Mouse (Mus musculus): ENCODE measurements around the gene Naa38. TPM values are rescaled to one million over a fixed set of nuclear protein-coding genes. Genes with fewer than 3 reads are reported as not detected.
"Not testable (repeated sequence)": the region's sequence is repeated elsewhere in the genome, so short reads cannot be mapped to it uniquely, and the experiment has no call there.

The Naa38 gene
- 10 to 100 TPM; 58.8 to 67.0 TPM for total RNA-seq (2021)
- long read RNA-seq, experiment 1, transcript Naa38-204 (3 exons, 671 nt), result major isoform, 50 of 73 reads
- long read RNA-seq, experiment 1, transcript Naa38-202 (2 exons, 404 nt), result minor isoform, 22 of 73 reads
- long read RNA-seq, experiment 1, partial matches to known transcripts, result 0 of 73 reads
- long read RNA-seq, experiment 1, other reads (novel, unspliced or antisense), result 1 of 73 reads
- long read RNA-seq, experiment 2, transcript Naa38-202 (2 exons, 404 nt), result minor isoform, 21 of 95 reads
- long read RNA-seq, experiment 2, transcript Naa38-204 (3 exons, 671 nt), result major isoform, 72 of 95 reads
- long read RNA-seq, experiment 2, partial matches to known transcripts, result 0 of 95 reads
- long read RNA-seq, experiment 2, other reads (novel, unspliced or antisense), result 2 of 95 reads

DNA sequence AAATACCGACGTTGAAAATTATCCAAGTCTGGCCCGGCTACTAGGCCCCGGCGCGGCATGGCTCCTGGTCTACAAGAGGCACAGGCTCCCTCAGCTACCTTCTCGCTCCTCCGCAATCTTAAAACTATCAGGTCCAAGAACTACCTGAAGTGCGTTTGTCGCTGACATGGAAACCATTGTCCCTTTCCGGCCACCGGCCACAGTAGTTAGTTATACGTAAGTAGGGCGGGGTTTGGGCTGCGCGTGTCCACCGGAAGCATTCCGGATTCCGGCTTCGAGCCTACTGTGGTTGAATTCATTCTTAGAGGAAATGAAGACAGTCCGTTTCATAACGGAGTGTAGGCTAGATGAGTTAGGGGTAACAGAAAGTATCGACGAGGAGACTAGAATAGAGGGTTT, at the start of gene Naa38, which contains the start of gene Cyb5d1:
TSS of gene Naa38 (plus strand) at position 253 of the 399 bp plus-strand sequence.
TSS of gene Cyb5d1 (minus strand) at position 397 of the 399 bp plus-strand sequence.
- intact Hi-C loops (cut with DNase I), result not testable (repeated sequence)
- peak; percentile 78 to 84 for DNase-seq

DNA sequence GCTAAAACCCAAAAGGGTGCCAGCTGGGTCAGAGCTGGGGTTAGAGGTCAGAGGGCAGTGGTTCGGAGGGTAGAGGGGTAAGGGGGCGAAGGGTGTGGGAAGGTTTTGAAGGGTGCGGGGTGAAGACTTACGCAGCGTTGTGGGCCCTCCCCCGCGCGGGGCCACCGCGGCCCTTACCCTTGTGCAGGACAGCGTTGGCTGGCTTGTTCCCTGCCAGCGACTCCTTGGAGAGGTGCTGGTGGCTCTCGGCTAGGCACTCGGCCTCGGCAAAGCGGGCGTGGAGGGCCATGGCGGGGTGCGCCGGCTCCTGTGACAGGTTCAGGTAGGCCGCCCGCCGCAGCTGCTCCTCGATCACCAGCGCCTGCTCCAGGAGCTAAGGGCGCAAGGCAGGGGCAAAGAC, 48.8 kb upstream of the Naa38 start:
- no peak for DNase-seq
- intact Hi-C loops (cut with DNase I), result no loop called here

- intact Hi-C loops (cut with DNase I), result no loop called here
- no peak for DNase-seq
Measured at GRCm38 (mm10) chr11:69356544-69356943, 38.7 kb upstream of the Naa38 start.

- DNase-seq, result peak in 1 of 2 experiments; percentile 16
- intact Hi-C loops (cut with DNase I), result loop anchor here (1.0 kb wide), 1 partner anchor 30 kb away; no protein-coding TSS in a partner anchor
Measured at GRCm38 (mm10) chr11:69357690-69358089, 37.6 kb upstream of the Naa38 start.

DNA sequence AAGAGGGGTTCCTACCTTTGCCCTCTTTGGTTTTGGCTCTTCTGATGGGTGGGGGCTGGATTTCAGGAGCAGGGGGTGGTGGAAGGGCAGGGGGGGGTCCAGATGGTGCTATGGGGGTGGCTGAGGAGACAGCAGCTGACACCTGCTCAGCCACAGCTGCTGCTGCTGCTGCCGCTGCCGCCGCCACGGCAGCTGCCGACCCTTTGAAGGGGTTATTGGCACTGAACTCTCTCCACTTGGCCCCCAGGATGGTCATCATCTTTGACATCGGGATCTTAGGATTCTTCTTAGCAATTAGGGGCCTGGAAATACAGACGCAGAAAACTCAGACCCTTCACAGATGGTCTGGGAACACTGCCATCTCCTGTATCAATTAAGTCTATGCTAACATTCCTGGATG, 33.3 kb upstream of the Naa38 start:
- intact Hi-C loops (cut with DNase I), result no loop called here
- no peak for DNase-seq

GRCm38 (mm10) chr11:69362479-69362878, 32.8 kb upstream of the Naa38 start:
- DNase-seq, result no peak
- intact Hi-C loops (cut with DNase I), result no loop called here

DNA sequence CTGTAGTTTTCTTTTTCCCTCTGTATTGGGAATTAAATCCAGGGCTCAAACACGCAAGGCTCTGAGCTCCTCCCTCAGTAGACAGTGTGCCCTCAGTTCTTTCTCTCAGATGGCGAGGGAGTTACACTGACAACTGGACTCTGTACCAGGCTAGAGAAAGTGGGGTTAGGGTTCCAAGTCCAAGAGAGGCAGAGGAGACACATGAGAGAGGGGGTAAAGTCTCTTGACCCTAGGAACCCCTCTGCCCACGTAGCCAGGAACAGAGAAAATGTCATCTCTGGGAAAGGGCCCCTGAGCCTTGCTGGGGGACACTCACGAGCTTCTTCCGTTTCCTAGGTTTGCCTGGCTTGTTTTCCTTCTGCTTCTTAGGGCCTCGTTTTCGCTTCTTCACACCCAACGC, 30.9 kb upstream of the Naa38 start:
- intact Hi-C loops (cut with DNase I), result no loop called here
- no peak for DNase-seq

DNA sequence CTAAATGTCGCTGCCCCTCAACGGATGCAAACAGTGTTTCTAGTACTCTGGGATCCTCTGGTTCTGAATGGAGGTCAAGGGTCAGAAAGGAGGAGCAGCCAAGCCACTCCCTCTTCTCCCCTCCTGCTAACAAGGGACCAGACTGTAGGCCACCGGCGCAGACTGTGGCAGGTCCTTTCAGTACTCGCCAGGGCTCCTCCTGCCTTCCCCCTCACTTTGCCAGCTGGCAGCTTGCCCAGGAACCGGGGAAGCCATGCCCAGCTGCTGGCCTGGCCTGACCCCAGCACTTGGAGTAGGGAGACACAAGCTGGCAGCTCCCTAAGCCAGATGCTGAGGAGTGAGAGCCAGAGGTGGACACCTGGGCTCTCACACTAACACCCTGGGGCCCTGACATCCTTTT, 30.4 kb upstream of the Naa38 start:
- intact Hi-C loops (cut with DNase I), result loop anchor here (5.0 kb wide), 1 partner anchor 43 kb away; the partner anchor contains the start of genes Cntrob and Trappc1
- peak; percentile 95 for DNase-seq

DNA sequence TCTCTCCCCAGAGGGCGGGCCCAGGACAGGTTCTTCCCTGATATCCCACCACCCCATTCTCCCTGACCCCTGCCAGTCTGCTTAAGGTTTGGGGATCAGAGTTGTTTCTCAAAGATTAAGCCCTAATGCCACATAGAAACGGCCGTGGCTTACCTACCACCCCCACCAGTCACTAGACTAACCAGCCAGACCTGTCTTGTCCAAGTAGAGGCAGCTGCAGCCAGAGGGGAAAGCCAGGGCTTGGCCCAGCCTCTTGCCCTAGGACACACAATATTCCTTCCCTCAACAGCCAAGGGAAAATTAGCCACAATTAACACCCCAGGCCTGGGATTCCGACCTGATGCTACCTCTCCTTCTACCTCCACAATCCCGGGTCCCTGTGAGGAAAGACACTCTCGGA, 29.6 kb upstream of the Naa38 start:
- intact Hi-C loops (cut with DNase I), result loop anchor here (5.0 kb wide), 1 partner anchor 43 kb away; the partner anchor contains the start of genes Cntrob and Trappc1
- DNase-seq, result no peak

DNA sequence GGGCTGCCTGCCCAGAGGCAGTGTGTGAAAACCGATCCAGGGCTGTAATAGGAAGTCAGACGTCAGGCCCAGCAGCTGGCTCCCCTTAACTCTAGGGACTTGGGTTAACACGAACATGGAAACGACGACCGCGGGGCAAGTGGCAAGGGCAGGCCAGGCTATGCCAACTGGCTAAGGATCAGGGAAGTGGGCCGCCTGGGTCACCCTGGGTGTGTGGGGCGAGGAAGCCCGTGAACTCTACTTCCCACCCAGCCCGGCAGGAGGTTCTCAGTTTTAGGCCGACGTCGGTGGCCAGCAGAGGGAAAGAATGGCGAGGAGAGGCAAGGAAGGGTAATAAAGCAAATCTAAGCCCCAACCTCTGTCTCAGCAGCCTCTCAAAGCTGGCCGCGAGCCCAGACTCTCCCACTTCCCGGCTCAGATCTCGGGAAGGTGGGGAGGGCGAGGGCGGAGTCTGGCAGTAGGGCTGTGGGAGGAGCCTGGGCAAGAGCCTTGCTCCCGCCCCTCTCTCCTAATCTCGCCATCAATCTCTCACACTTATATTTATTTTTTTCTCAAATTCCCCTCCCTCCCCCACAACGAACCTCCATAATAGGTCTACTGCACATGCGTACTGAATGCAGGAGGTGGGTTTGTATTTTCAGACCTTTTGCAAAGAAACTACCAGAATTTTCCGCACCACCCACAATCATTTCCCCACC, 29.0 kb upstream of the Naa38 start:
- intact Hi-C loops (cut with DNase I), result loop anchor here (5.0 kb wide), 1 partner anchor 44 kb away; the partner anchor contains the start of genes Cntrob and Trappc1
- peak; percentile 90 to 94 for DNase-seq

DNA sequence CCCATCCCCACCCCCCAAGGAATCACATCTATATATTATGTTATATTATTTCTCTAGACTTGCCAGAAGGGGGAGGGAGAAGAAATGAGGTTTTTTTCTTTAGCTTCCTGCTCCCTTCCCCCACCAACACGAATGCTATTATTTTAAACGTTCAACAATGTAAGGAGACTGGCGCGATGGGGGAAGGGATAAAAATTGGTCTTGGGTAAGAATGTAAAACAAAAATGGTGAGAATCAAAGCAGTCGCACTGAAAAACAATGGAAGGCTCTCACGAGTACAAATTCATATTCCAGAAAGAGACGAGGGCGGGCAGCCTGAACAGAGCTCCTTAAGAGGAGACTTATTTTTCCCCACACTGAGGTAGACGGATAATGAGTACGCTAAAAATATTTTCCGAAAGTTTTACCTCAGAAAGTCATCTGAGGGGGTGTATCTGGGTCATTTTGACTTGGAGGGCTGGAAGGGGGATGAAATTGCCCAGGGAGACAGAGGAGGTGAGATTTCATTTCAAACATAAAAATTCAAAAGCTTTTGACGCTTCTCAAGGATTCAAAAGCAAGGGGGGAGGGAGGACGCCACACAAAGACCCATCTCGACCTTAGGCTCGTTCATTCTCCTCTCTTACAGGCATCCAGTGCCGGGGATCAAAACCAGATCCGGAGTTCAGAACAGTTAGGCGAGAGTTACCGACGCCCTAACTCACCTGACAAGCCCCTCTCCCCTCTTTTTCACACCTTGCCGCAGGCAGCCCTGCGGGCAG, 28.3 kb upstream of the Naa38 start:
- no peak for DNase-seq
- intact Hi-C loops (cut with DNase I), result loop anchor here (5.0 kb wide), 1 partner anchor 45 kb away; the partner anchor contains the start of genes Cntrob and Trappc1

DNA sequence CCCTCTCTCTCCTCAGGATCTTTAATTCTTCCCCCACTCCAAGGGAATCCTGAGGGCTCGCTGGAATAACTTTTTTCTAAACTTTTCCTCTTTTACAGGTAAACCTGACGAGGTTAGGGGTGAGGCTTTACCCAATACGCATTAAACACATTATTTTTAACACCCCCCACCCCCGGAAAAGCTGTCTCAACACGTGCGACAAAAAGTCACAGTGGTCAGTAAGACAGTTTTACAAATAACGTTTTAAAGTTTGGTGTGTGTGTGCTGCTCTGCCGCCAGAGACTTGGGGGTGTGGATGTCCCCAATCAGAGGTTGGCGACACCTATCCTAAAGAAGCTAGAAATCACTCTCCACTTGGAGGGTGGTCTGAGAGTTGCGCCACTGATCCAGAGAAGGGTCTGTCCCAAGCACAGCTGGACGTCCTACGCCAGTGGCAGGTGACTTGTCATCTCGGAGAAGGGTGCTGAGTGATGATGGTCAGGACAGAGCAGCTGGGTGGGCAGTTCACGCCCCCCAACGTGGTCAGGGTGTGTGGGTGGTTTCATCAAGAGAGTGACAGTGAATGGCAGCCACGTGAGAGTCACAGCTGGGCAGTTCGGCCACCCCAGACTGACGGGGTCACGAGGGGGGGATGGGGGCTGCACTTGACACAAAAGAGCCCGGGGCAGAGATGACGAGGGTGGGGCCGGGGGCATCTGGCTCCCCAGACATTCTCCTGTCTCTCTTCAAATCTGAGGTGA, 27.5 kb upstream of the Naa38 start:
- intact Hi-C loops (cut with DNase I), result loop anchor here (5.0 kb wide), 1 partner anchor 45 kb away; the partner anchor contains the start of genes Cntrob and Trappc1
- no peak for DNase-seq

- intact Hi-C loops (cut with DNase I), result loop anchor here (5.0 kb wide), 1 partner anchor 46 kb away; the partner anchor contains the start of genes Cntrob and Trappc1
- peak in 1 of 2 experiments; percentile 39 for DNase-seq
Measured at GRCm38 (mm10) chr11:69368356-69369214, 26.7 kb upstream of the Naa38 start.

DNA sequence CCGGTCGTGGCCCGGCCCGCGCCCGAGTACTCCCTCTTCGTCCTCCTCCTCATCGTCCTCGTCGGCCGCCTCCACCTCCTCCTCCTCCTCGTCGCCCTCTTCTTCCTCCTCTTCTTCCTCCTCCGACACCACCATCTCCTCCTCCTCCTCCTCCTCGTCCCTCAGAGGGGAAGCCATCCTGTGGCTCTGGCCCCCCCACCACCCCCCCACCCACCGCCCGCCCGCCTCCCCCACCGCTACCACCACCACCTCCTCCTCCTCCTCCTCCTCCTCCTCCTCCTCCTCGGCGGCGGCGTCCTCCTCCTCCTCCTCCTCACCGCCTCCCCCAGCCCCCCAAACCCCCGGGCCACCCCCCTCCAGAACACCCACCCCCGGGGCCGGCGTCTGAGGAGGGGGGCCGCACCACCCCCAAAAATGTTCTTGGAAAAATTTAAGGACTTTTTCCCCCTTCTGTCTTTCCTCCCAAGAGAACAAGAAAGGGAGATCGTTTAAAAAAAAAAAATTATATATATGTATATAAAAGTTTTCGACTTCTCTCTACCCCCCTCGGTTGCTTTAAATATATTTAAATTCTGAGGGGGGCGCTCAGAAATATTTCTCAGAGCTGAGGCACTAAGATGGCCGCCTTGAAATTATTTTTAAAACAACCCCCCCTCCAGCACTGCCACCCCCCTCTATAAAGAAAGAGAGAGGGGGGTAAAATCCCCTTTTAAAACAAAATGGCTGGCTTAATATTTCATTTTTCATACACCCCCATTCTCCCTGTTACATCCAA, 25.9 kb upstream of the Naa38 start, which contains the start of gene Chd3:
TSS of gene Chd3 (minus strand) at position 192 of the 775 bp plus-strand sequence.
- intact Hi-C loops (cut with DNase I), result loop anchor here (5.0 kb wide), 1 partner anchor 47 kb away; the partner anchor contains the start of genes Cntrob and Trappc1
- DNase-seq, result no peak

DNA sequence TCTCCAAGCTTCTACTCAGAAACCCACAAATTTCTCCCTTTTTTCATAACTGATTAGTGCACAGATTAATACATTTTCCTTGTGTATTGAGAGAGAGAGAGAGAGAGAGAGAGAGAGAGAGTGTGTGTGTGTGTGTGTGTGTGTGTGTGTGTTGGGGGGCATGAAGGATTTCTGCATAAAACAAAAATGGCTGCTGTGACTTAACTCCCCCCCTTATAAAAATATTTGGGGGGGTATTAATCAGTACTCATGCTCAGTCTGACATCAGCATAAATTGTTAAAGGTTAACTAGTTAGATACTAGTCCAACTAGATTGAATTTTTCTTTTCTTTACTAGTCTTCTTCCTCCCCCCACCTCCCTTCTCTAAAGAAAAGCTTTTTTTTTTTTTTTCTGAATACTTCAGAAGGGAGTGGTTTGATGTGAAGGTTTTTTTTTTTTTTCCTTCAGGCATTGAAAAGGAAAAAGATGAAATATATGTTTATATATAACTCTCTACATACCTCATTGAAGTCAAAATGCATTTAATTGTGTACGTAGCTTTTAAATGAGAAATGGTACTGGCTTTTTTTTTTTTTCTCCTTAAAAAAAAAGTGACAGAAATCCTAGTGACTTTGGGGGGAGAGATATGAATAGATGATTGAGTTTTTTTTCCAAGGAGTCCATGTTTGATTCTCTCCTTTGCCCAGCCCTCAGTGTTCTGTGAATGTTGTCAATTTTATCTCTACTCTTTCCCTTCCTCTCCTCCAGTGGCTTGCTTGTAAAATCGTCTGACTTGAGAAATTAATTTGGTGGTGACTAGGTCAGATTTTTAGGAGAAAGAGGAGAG, 25.1 kb upstream of the Naa38 start:
- no peak for DNase-seq
- intact Hi-C loops (cut with DNase I), result loop anchor here (5.0 kb wide), 1 partner anchor 48 kb away; the partner anchor contains the start of genes Cntrob and Trappc1

- intact Hi-C loops (cut with DNase I), result no loop called here
- no peak for DNase-seq
Measured at GRCm38 (mm10) chr11:69370817-69371215, 24.5 kb upstream of the Naa38 start.

- intact Hi-C loops (cut with DNase I), result no loop called here
- no peak for DNase-seq
Measured at GRCm38 (mm10) chr11:69371601-69372000, 23.7 kb upstream of the Naa38 start.
